10 mouse cellular contexts compared by ENCODE assay signal in genomic region chr11:97448611-97449394, GRCm38 (mm10). TPM values are rescaled to one million over a fixed set of nuclear protein-coding genes. Genes with fewer than 3 reads are reported as not detected.
DNase-seq lines count a peak whose midpoint lies in the region; ATAC-seq lines count a peak whose summit lies in the region.
"Had no signal": no experiment of that assay in that cellular context is flagged by ENCODE, and none has a peak within 500 bp of the region (broad histone marks: within the 10 kb centered on the region; RNA-seq: fewer than 3 reads in every experiment).

No protein-coding gene starts in this region.

- no peak overlapping the region for H3K4me3 ChIP-seq in neural tube, embryonic 13.5 days
- no peak overlapping the region for H3K4me3 ChIP-seq in liver, embryonic 11.5 days (ENCODE audit: low read depth, low read length)
- no peak overlapping the region for H3K4me3 ChIP-seq in stomach, embryonic 16.5 days (replicated peaks; ENCODE audit: low read length)

- H3K27ac ChIP-seq in neural tube, embryonic 13.5 days (replicated peaks) = peak overlapping the region; percentile 84; the same call in 1 of the 2 replicates
- peak overlapping the region; percentile 46; the same call in 1 of the 2 replicates for H3K27ac ChIP-seq in liver, embryonic 11.5 days (ENCODE audit: low read depth, low read length)
- peak overlapping the region; percentile 89 for H3K27ac ChIP-seq in stomach, embryonic 16.5 days (ENCODE audit: low read length)

- H3K27me3 ChIP-seq in neural tube, embryonic 13.5 days = no peaks in the 10 kb centered on the region
- no peaks in the 10 kb centered on the region for H3K27me3 ChIP-seq in liver, embryonic 11.5 days (replicated peaks; ENCODE audit: control insufficient read depth, insufficient read depth, low read length)
- H3K27me3 ChIP-seq in stomach, embryonic 16.5 days (ENCODE audit: control insufficient read depth, insufficient read depth, low read length) = no peaks in the 10 kb centered on the region

- no peak overlapping the region for H3K4me2 ChIP-seq in neural tube, embryonic 13.5 days
- H3K4me2 ChIP-seq in liver, embryonic 11.5 days = no peak overlapping the region
- H3K4me2 ChIP-seq in stomach, embryonic 16.5 days (ENCODE audit: low read depth, low read length) = no peak overlapping the region

- no peak for ATAC-seq in neural tube, embryonic 13.5 days (ENCODE audit: low read depth)
- ATAC-seq in liver, embryonic 11.5 days (replicated peaks; ENCODE audit: low FRiP score) = no peak
- ATAC-seq in stomach, embryonic 16.5 days (ENCODE audit: insufficient read depth, low FRiP score) = no peak

- DNase-seq in cerebellum, adult 9-11 months = peak; percentile 52
- no peak for DNase-seq in cerebellum, postnatal 14 days
- DNase-seq in neural tube, embryonic 10.5 days (ENCODE audit: extremely low spot score, low spot score) = no peak
- no peak for DNase-seq in liver, embryonic 11.5 days (ENCODE audit: low spot score)
- DNase-seq in frontal cortex, postnatal 36 days (ENCODE audit: low spot score in 2 of 2) = no peak
- no peak for DNase-seq in thymus, adult 18-20 months
- DNase-seq: B cell, adult 2 months had no signal

- H3K4me1 ChIP-seq in neural tube, embryonic 13.5 days (replicated peaks) = peaks cover 54% of the 10 kb centered on the region
- H3K4me1 ChIP-seq in liver, embryonic 11.5 days (replicated peaks; ENCODE audit: control insufficient read depth, insufficient read depth, low read length) = peaks cover 68% of the 10 kb centered on the region
- peaks cover 38% of the 10 kb centered on the region for H3K4me1 ChIP-seq in stomach, embryonic 16.5 days (ENCODE audit: control insufficient read depth, insufficient read depth, low read length)

- 90% methylated on average over 11 of the region's 11 CpGs for WGBS in neural tube, embryonic 13.5 days
- 90% methylated on average over 11 of the region's 11 CpGs for WGBS in liver, embryonic 11.5 days
- WGBS in stomach, embryonic 16.5 days = 84% methylated on average over 11 of the region's 11 CpGs

- H3K36me3 ChIP-seq in neural tube, embryonic 13.5 days = peaks cover 50% of the 10 kb centered on the region
- peaks cover 67% of the 10 kb centered on the region for H3K36me3 ChIP-seq in liver, embryonic 11.5 days (ENCODE audit: control insufficient read depth, insufficient read depth, low read length)
- H3K36me3 ChIP-seq in stomach, embryonic 16.5 days (ENCODE audit: control insufficient read depth, insufficient read depth, low read length) = 0 out of 2 replicates have a peak, but pooled peaks cover 14% of the 10 kb centered on the region

- H3K9ac ChIP-seq in neural tube, embryonic 13.5 days = no peak overlapping the region
- H3K9ac ChIP-seq in liver, embryonic 11.5 days (ENCODE audit: low read depth, low read length) = no peak overlapping the region; the same call in 1 of the 2 replicates
- no peak overlapping the region for H3K9ac ChIP-seq in stomach, embryonic 16.5 days (ENCODE audit: low read length)

- H3K9me3 ChIP-seq in neural tube, embryonic 13.5 days = no peaks in the 10 kb centered on the region
- H3K9me3 ChIP-seq in liver, embryonic 11.5 days (ENCODE audit: control insufficient read depth, low read length) = no peaks in the 10 kb centered on the region
- H3K9me3 ChIP-seq in stomach, embryonic 16.5 days (replicated peaks; ENCODE audit: control insufficient read depth, low read length) = no peaks in the 10 kb centered on the region

RNA-seq across cellular contexts. Expression of gene Arhgap23, which starts 33.5 kb away (rescaled TPM):
- 6.8 and 7.4 TPM in 2 replicates for polyA plus RNA-seq in neural tube, embryonic 13.5 days (2015; fragmentation: Nextera tagmentation; extraction: Ambion mirVana)
- polyA plus RNA-seq in liver, embryonic 11.5 days (2014; fragmentation: Nextera tagmentation; extraction: Ambion mirVana) = 9.3 and 10.9 TPM in 2 replicates
- 4.4 and 4.8 TPM in 2 replicates for polyA plus RNA-seq in stomach, embryonic 16.5 days (2015; fragmentation: Nextera tagmentation; extraction: Ambion mirVana)

RNA-seq across cellular contexts. Expression of gene 4933428G20Rik, which starts 51.3 kb away (rescaled TPM):
- polyA plus RNA-seq in neural tube, embryonic 13.5 days (2015; fragmentation: Nextera tagmentation; extraction: Ambion mirVana) = 0.81 and 1.1 TPM in 2 replicates
- 0.21 and 0.44 TPM in 2 replicates for polyA plus RNA-seq in liver, embryonic 11.5 days (2014; fragmentation: Nextera tagmentation; extraction: Ambion mirVana)
- polyA plus RNA-seq in stomach, embryonic 16.5 days (2015; fragmentation: Nextera tagmentation; extraction: Ambion mirVana) = 0.80 and 0.90 TPM in 2 replicates
- polyA plus RNA-seq: limb, embryonic 11.5 days had no signal
